Mouse (Mus musculus) hindbrain, embryonic 15.5 days (tissue): Measurements from ENCODE around the gene Fto. TPM values are rescaled to one million over a fixed set of nuclear protein-coding genes. Genes with fewer than 3 reads are reported as not detected.

ENCODE experiments used
- ATAC-seq: fragments of 200-750 bp; cut with Nextera tagmentation; 2 replicates; pipeline ENCODE4 v1.8.0; 2017; ENCODE audit warnings: low read depth, moderate number of reproducible peaks, moderate TSS enrichment; ENCODE audit not compliant: low FRiP score
- H3K27ac ChIP-seq: fragments of 300-500 bp; sonication (generic); replicated peaks from 2 replicates; pipeline ENCODE4 v1.5.1; 2015; ENCODE audit warnings: mild to moderate bottlenecking, inconsistent platforms
- H3K27me3 ChIP-seq: fragments of 300-500 bp; sonication (generic); 2 replicates; pipeline ENCODE4 v1.6.1; 2015; ENCODE audit warnings: control low read depth, inconsistent platforms
- H3K36me3 ChIP-seq: fragments of 300-500 bp; sonication (generic); 2 replicates; pipeline ENCODE4 v1.6.1; 2015; ENCODE audit warnings: control low read depth, inconsistent platforms
- H3K4me1 ChIP-seq: fragments of 300-500 bp; sonication (generic); replicated peaks from 2 replicates; pipeline ENCODE4 v1.6.1; 2015; ENCODE audit warnings: control low read depth, inconsistent platforms
- H3K4me2 ChIP-seq: fragments of 300-500 bp; sonication (generic); 2 replicates; pipeline ENCODE4 v1.6.1; 2015; ENCODE audit warnings: moderate library complexity, mild to moderate bottlenecking, inconsistent platforms
- H3K4me3 ChIP-seq: fragments of 300-500 bp; sonication (generic); 2 replicates; pipeline ENCODE4 v1.5.1; 2015; ENCODE audit warnings: mild to moderate bottlenecking, inconsistent platforms
- H3K9ac ChIP-seq: fragments of 300-500 bp; sonication (generic); 2 replicates; pipeline ENCODE4 v1.6.1; 2015; ENCODE audit warnings: inconsistent platforms
- H3K9me3 ChIP-seq: fragments of 300-500 bp; sonication (generic); 2 replicates; pipeline ENCODE4 v1.6.1; 2016; ENCODE audit warnings: control low read depth, inconsistent platforms
- WGBS: fragments of 180-500 bp; shearing (Covaris S2); methylation state at CpG from one replicate; pipeline ENCODE4 v1.1.7; 2015; 5-methylcytosine and 5-hydroxymethylcytosine counted together
- polyA plus RNA-seq: library from polyadenylated mRNA; unstranded; fragments of >200 nt; fragmentation: Nextera tagmentation; extraction: Ambion mirVana; gene quantifications from 2 replicates; pipeline ENCODE4 v1.2.1, GENCODE M21; 2015

Fto gene
- polyA plus RNA-seq, 1 experiment from 2014 or later, result 158 TPM

DNA sequence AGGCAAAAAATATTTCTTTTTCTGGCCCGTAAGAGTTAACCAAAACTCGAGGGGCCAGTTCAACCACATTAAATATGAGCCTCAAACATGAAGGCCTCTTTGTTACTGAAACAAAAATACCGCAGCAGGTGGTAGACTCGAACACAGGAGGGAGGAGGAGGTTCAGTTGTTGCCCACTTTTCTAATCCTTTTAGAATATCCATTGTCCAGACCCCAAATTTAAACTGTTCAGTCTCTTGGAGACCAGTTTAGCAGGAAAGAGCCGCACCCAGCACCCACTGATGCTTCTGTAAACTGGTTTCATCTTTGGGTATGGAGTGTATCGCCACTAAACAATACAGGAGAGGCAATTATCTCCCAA is 196.6 kb downstream of the Fto start:
- Histone ChIP-seq H3K4me1 (peaks cover 14% of the 10 kb centered on the region), H3K9ac (no peak overlapping the region), H3K27me3 (peaks cover 12% of the 10 kb centered on the region; the same call in 1 of the 2 replicates), H3K36me3 (no peaks in the 10 kb centered on the region), H3K4me2 (no peak overlapping the region), H3K4me3 (no peak overlapping the region), H3K9me3 (no peaks in the 10 kb centered on the region), H3K27ac (no peak overlapping the region)
- WGBS, result 25% methylated on average over 6 of the region's 6 CpGs
- no peak for ATAC-seq

- ATAC-seq, result no peak
- H3K36me3 ChIP-seq, result no peaks in the 10 kb centered on the region
- H3K4me1 ChIP-seq, result peaks cover 15% of the 10 kb centered on the region
- peaks cover 9% of the 10 kb centered on the region; the same call in 1 of the 2 replicates for H3K27me3 ChIP-seq
- no peak overlapping the region for H3K4me3 ChIP-seq
- no peak overlapping the region for H3K27ac ChIP-seq
- no peak overlapping the region for H3K9ac ChIP-seq
- H3K4me2 ChIP-seq, result no peak overlapping the region
- 39% methylated on average over 5 of the region's 5 CpGs for WGBS
- no peaks in the 10 kb centered on the region for H3K9me3 ChIP-seq
Measured at GRCm38 (mm10) chr8:91510716-91511115, 197.4 kb downstream of the Fto start.

- Histone ChIP-seq H3K9ac (no peak overlapping the region), H3K4me2 (no peak overlapping the region), H3K4me3 (no peak overlapping the region), H3K9me3 (no peaks in the 10 kb centered on the region), H3K27me3 (peaks cover 9% of the 10 kb centered on the region; the same call in 1 of the 2 replicates), H3K4me1 (peaks cover 24% of the 10 kb centered on the region), H3K27ac (no peak overlapping the region), H3K36me3 (no peaks in the 10 kb centered on the region)
- no peak for ATAC-seq
- 88% methylated on average over 4 of the region's 4 CpGs for WGBS
Measured at GRCm38 (mm10) chr8:91511943-91512342, 198.6 kb downstream of the Fto start.

DNA sequence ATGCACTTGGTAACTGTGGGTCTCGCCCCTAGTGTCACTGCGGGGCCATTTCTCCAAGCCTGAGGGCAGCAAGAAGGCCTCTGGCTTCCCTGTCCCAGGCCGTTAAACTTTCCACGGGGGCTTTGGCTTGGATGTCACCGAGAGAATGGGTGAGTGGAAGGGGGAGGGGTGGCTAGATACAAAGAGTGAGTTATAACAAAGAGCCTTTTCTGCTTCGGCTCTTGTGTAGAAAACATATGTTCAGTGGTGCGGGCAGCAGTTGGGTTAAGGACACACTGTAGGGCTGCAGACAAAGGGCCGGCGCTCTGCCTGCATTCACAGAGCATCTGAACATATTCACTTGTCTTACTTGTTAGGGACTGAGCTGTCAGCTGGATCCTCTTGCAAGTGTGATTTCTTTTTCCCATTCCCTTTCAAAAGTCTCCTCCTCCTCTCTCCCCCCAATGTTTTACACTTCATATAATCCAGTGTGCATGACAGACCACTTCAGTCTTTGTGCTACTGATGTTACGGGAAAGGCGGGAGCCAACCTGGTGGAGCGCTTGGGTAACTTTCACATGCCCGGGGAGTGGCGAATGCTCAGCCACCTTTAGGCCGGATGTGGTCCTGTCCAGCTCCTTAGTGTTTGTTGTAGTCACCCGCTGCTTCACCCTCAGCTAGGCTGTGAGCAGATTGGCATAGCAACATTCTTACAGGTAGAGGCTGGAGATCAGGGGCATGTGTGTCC is 201.6 kb downstream of the Fto start:
- 33% methylated on average over 16 of the region's 16 CpGs for WGBS
- Histone ChIP-seq H3K27me3 (peaks cover 18% of the 10 kb centered on the region), H3K36me3 (no peaks in the 10 kb centered on the region), H3K4me3 (no peak overlapping the region), H3K4me1 (peaks cover 30% of the 10 kb centered on the region), H3K4me2 (no peak overlapping the region), H3K9me3 (no peaks in the 10 kb centered on the region), H3K27ac (no peak overlapping the region), H3K9ac (no peak overlapping the region)
- no peak for ATAC-seq

DNA sequence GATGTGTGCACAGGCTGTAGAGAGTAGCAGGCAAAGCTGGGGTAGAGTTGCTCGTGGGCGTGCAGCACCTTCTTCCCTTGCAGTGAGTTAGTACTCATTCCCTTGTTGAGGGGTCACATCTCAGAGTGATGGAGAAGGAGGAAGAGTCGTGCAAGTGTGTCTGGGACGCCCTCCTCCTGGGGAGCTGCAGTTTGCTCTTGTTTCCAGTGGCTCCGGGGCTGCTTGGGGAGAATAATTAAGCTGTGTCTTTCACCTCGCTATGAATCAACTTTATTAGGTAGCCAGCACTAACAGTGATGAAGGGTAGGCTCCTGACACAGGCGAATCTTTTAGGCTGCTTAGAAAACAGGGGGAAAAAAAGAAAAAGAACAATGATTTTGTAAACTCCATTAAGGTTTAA is 203.1 kb downstream of the Fto start:
- Histone ChIP-seq H3K4me3 (no peak overlapping the region), H3K27ac (no peak overlapping the region), H3K4me1 (peaks cover 27% of the 10 kb centered on the region), H3K27me3 (peaks cover 19% of the 10 kb centered on the region), H3K9ac (no peak overlapping the region), H3K36me3 (no peaks in the 10 kb centered on the region), H3K4me2 (no peak overlapping the region), H3K9me3 (no peaks in the 10 kb centered on the region)
- WGBS, result 24% methylated on average over 7 of the region's 7 CpGs
- ATAC-seq, result no peak

GRCm38 (mm10) chr8:91518085-91518484 is 204.8 kb downstream of the Fto start:
- Histone ChIP-seq H3K36me3 (no peaks in the 10 kb centered on the region), H3K27ac (no peak overlapping the region), H3K4me2 (no peak overlapping the region), H3K27me3 (peaks cover 19% of the 10 kb centered on the region; the same call in 1 of the 2 replicates), H3K4me1 (peaks cover 27% of the 10 kb centered on the region), H3K9ac (no peak overlapping the region), H3K9me3 (no peaks in the 10 kb centered on the region), H3K4me3 (no peak overlapping the region)
- 35% methylated on average over 6 of the region's 6 CpGs for WGBS
- ATAC-seq, result no peak

DNA sequence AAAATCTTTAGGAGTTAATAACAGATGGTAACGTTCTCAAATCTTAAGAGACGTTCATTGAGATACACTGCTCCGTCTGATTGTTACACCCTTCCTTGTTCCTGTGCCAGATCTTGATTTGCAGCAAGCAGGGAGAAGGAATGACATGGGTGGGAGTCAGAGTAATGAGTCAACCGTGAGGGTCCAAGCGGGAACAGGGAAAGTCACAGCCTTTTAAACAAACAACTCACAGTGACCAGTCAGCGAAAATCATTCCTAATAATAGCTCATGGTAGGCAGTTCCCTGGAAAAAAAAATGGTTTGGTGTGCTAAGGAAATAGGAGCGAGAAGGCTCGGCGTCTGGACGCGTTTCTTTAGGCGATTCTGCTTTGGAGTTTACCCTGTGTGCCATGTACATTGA is 208.9 kb downstream of the Fto start:
- WGBS, result 77% methylated on average over 12 of the region's 12 CpGs
- H3K27me3 ChIP-seq, result peaks cover 14% of the 10 kb centered on the region; the same call in 1 of the 2 replicates
- H3K4me2 ChIP-seq, result no peak overlapping the region
- no peaks in the 10 kb centered on the region for H3K36me3 ChIP-seq
- peaks cover 16% of the 10 kb centered on the region for H3K4me1 ChIP-seq
- H3K9ac ChIP-seq, result no peak overlapping the region
- no peaks in the 10 kb centered on the region for H3K9me3 ChIP-seq
- no peak overlapping the region for H3K4me3 ChIP-seq
- H3K27ac ChIP-seq, result no peak overlapping the region
- ATAC-seq, result no peak

GRCm38 (mm10) chr8:91524056-91524864 is 210.9 kb downstream of the Fto start:
- ATAC-seq, result no peak
- H3K27ac ChIP-seq, result no peak overlapping the region
- peaks cover 4% of the 10 kb centered on the region; the same call in 1 of the 2 replicates for H3K27me3 ChIP-seq
- WGBS, result 52% methylated on average over 16 of the region's 16 CpGs
- H3K36me3 ChIP-seq, result no peaks in the 10 kb centered on the region
- no peak overlapping the region for H3K9ac ChIP-seq
- H3K4me3 ChIP-seq, result no peak overlapping the region
- no peaks in the 10 kb centered on the region for H3K9me3 ChIP-seq
- no peak overlapping the region for H3K4me2 ChIP-seq
- H3K4me1 ChIP-seq, result peaks cover 8% of the 10 kb centered on the region

- no peak for ATAC-seq
- Histone ChIP-seq H3K9ac (no peak overlapping the region), H3K4me3 (no peak overlapping the region), H3K36me3 (no peaks in the 10 kb centered on the region), H3K4me2 (no peak overlapping the region), H3K27ac (no peak overlapping the region), H3K27me3 (peaks cover 4% of the 10 kb centered on the region; the same call in 1 of the 2 replicates), H3K4me1 (peaks cover 8% of the 10 kb centered on the region), H3K9me3 (no peaks in the 10 kb centered on the region)
- WGBS, result 17% methylated on average over 4 of the region's 4 CpGs
Measured at GRCm38 (mm10) chr8:91524865-91525250, 211.5 kb downstream of the Fto start.

DNA sequence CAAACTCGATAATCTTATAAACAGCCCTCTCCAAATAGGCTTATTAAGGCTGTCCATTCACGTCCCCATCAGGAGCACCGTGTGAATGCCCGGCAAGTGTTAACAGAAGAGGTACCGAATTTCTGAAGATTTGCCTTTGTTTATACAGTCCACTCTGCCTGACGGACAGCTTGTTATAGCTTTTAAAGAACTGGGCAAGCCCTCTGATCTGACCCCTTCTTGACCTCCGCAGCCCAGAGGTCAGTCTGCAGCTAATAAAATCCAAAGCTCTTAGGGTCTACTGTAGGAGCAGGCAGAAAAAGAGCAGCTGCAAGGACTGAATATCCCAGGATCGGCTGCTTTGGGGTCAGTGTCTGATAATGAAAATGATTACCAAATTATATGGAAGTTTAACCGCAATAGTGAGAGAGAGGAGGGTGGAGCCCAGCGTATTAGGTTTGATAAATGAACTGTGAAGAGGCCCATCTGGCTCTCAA is 212.1 kb downstream of the Fto start:
- peaks cover 8% of the 10 kb centered on the region for H3K4me1 ChIP-seq
- WGBS, result 17% methylated on average over 10 of the region's 10 CpGs
- no peaks in the 10 kb centered on the region for H3K9me3 ChIP-seq
- H3K4me2 ChIP-seq, result no peak overlapping the region
- H3K27ac ChIP-seq, result no peak overlapping the region
- H3K36me3 ChIP-seq, result no peaks in the 10 kb centered on the region
- H3K4me3 ChIP-seq, result no peak overlapping the region
- no peaks in the 10 kb centered on the region; the same call in 1 of the 2 replicates for H3K27me3 ChIP-seq
- no peak overlapping the region for H3K9ac ChIP-seq
- ATAC-seq, result no peak

- Histone ChIP-seq H3K4me2 (no peak overlapping the region), H3K4me3 (no peak overlapping the region), H3K36me3 (no peaks in the 10 kb centered on the region), H3K4me1 (peaks cover 29% of the 10 kb centered on the region), H3K27me3 (0 out of 2 replicates have a peak, but pooled peaks cover 4% of the 10 kb centered on the region), H3K9me3 (no peaks in the 10 kb centered on the region), H3K27ac (no peak overlapping the region), H3K9ac (no peak overlapping the region)
- no peak for ATAC-seq
- WGBS, result 60% methylated on average over 2 of the region's 2 CpGs
Measured at GRCm38 (mm10) chr8:91528967-91529366, 215.6 kb downstream of the Fto start.

GRCm38 (mm10) chr8:91529699-91530098 is 216.4 kb downstream of the Fto start:
- Histone ChIP-seq H3K4me3 (no peak overlapping the region), H3K4me1 (peaks cover 34% of the 10 kb centered on the region), H3K27me3 (0 out of 2 replicates have a peak, but pooled peaks cover 4% of the 10 kb centered on the region), H3K9me3 (no peaks in the 10 kb centered on the region), H3K4me2 (no peak overlapping the region), H3K9ac (no peak overlapping the region), H3K27ac (no peak overlapping the region), H3K36me3 (no peaks in the 10 kb centered on the region)
- no peak for ATAC-seq
- WGBS, result 93% methylated on average over 5 of the region's 5 CpGs
